Mouse (Mus musculus): ENCODE results near the gene Iqcn. TPM values are rescaled to one million over a fixed set of nuclear protein-coding genes. Genes with fewer than 3 reads are reported as not detected.

Gene Iqcn
- total RNA-seq, 2 experiments from 2014 or later: not detected

GRCm38 (mm10) chr8:70697366-70698250 lies 5.6 kb upstream of the Iqcn start:
- DNase-seq: no peak
- Histone ChIP-seq H3K4me3 (peak overlapping the region; percentile 95), H3K27ac (peak overlapping the region; percentile 100)
- intact Hi-C loops (cut with DNase I): no loop called here
- TF ChIP-seq CTCF (IDR thresholded peaks at IDR 0.05): no peak

GRCm38 (mm10) chr8:70698310-70699109 lies 4.7 kb upstream of the Iqcn start, which contains the start of gene Jund:
TSS of gene Jund (plus strand) at chr8:70698949.
- TF ChIP-seq CTCF (IDR thresholded peaks at IDR 0.05): no peak
- intact Hi-C loops (cut with DNase I): no loop called here
- DNase-seq: peak; percentile 100
- H3K27ac ChIP-seq: peak within 1 kb of the TSS; percentile 100
- peak within 1 kb of the TSS; percentile 95 for H3K4me3 ChIP-seq

- Histone ChIP-seq H3K4me3 (peak overlapping the region; percentile 95), H3K27ac (peak overlapping the region; percentile 100)
- peak; percentile 18; the same call in 1 of the 2 replicates for TF ChIP-seq CTCF (IDR thresholded peaks at IDR 0.05)
- intact Hi-C loops (cut with DNase I): no loop called here
- peak; percentile 75 for DNase-seq
Observed at GRCm38 (mm10) chr8:70699116-70699833, 4.0 kb upstream of the Iqcn start.

GRCm38 (mm10) chr8:70699834-70700554 lies 3.3 kb upstream of the Iqcn start:
- peak; percentile 92 for DNase-seq
- H3K27ac ChIP-seq: peak overlapping the region; percentile 100
- no peak for TF ChIP-seq CTCF (IDR thresholded peaks at IDR 0.05)
- intact Hi-C loops (cut with DNase I): loop anchor here (1.0 to 5.0 kb wide), 2 partner anchors 27 to 73 kb away; partner anchors contain the start of gene Lsm4
- H3K4me3 ChIP-seq: peak overlapping the region; percentile 95

GRCm38 (mm10) chr8:70700555-70700922 lies 2.7 kb upstream of the Iqcn start:
- peak; percentile 95 for DNase-seq
- TF ChIP-seq CTCF (IDR thresholded peaks at IDR 0.05): peak; percentile 89
- peak overlapping the region; percentile 95 for H3K4me3 ChIP-seq
- H3K27ac ChIP-seq: peak overlapping the region; percentile 100
- intact Hi-C loops (cut with DNase I): loop anchor here (1.0 to 5.0 kb wide), 2 partner anchors 27 to 73 kb away; partner anchors contain the start of gene Lsm4

- DNase-seq: no peak
- intact Hi-C loops (cut with DNase I): loop anchor here (5.0 kb wide), 1 partner anchor 74 kb away; no protein-coding TSS in a partner anchor
- TF ChIP-seq CTCF (IDR thresholded peaks at IDR 0.05): no peak
- peak overlapping the region; percentile 95 for H3K4me3 ChIP-seq
- H3K27ac ChIP-seq: peak overlapping the region; percentile 100
Observed at GRCm38 (mm10) chr8:70701048-70701981, 1.9 kb upstream of the Iqcn start.

GRCm38 (mm10) chr8:70701982-70702841 lies 1.0 kb upstream of the Iqcn start:
- no peak for TF ChIP-seq CTCF (IDR thresholded peaks at IDR 0.05)
- no peak for DNase-seq
- H3K27ac ChIP-seq: peak overlapping the region; percentile 100
- intact Hi-C loops (cut with DNase I): loop anchor here (5.0 kb wide), 1 partner anchor 75 kb away; no protein-coding TSS in a partner anchor
- H3K4me3 ChIP-seq: peak overlapping the region; percentile 2

GRCm38 (mm10) chr8:70702842-70703182 lies 445 bp upstream of the Iqcn start:
- peak; percentile 90 for DNase-seq
- Histone ChIP-seq H3K27ac (peak overlapping the region; percentile 100), H3K4me3 (peak overlapping the region; percentile 2; the same call in 1 of the 2 replicates)
- intact Hi-C loops (cut with DNase I): loop anchor here (5.0 kb wide), 1 partner anchor 76 kb away; no protein-coding TSS in a partner anchor
- TF ChIP-seq CTCF (IDR thresholded peaks at IDR 0.05): no peak

GRCm38 (mm10) chr8:70708281-70708680 lies 5.0 kb downstream of the Iqcn start:
- H3K4me3 ChIP-seq: no peak overlapping the region
- DNase-seq: peak; percentile 84
- no peak for TF ChIP-seq CTCF (IDR thresholded peaks at IDR 0.05)
- intact Hi-C loops (cut with DNase I): no loop called here
- H3K27ac ChIP-seq: peak overlapping the region; percentile 28; the same call in 1 of the 2 replicates

GRCm38 (mm10) chr8:70709794-70710193 lies 6.5 kb downstream of the Iqcn start:
- no peak for TF ChIP-seq CTCF (IDR thresholded peaks at IDR 0.05)
- intact Hi-C loops (cut with DNase I): no loop called here
- no peak for DNase-seq

More at GRCm38 (mm10) chr8:70709794-70710193, 6.5 kb downstream of the Iqcn start:
- Histone ChIP-seq H3K4me3 (no peak overlapping the region), H3K27ac (no peak overlapping the region)
